Mouse (Mus musculus) C2C12 (cell line): ENCODE measurements at regions not wholly inside any gene's neighbourhood (a gene's known extent, or its start where the extent isn't known, plus 50 kb on each side); places are given as distances from the start of the nearest gene placed in this dataset.

Experiments used
- H3K27me3 ChIP-seq: one replicate; pipeline ENCODE4 v1.6.1; 2011; ENCODE audit not compliant: control insufficient read depth, insufficient read depth, insufficient read length
- H3K36me3 ChIP-seq: one replicate; pipeline ENCODE4 v1.6.1; 2011; ENCODE audit not compliant: control insufficient read depth, insufficient read depth
- H3K4me3 ChIP-seq: one replicate; pipeline ENCODE4 v1.5.1; 2011; ENCODE audit warnings: mild to moderate bottlenecking, control low read depth; ENCODE audit not compliant: poor library complexity, insufficient read depth, severe bottlenecking
- H3K79me2 ChIP-seq: one replicate; pipeline ENCODE4 v1.6.1; 2011; ENCODE audit not compliant: control insufficient read depth, insufficient read depth
- H3K79me3 ChIP-seq: one replicate; pipeline ENCODE4 v1.6.1; 2011; ENCODE audit warnings: low read depth, control low read depth
- H3ac ChIP-seq: one replicate; pipeline ENCODE3; 2011; ENCODE audit warnings: low read depth; ENCODE audit not compliant: control insufficient read depth, insufficient read length
- CEBPB ChIP-seq: IDR thresholded peaks from one replicate; pipeline ENCODE4 v1.6.1; 2011; ENCODE audit warnings: low read depth, mild to moderate bottlenecking, control low read depth, moderate library complexity
- CTCF ChIP-seq: IDR thresholded peaks from one replicate; pipeline ENCODE4 v1.5.1; 2011; ENCODE audit not compliant: control insufficient read depth, insufficient read depth, insufficient read length
- FOSL1 ChIP-seq: IDR thresholded peaks from one replicate; pipeline ENCODE4 v1.8.0; 2011; ENCODE audit warnings: mild to moderate bottlenecking, low read length; ENCODE audit not compliant: poor library complexity, insufficient read depth, severe bottlenecking
- MAX ChIP-seq: IDR thresholded peaks from one replicate; pipeline ENCODE4 v1.6.1; 2011; ENCODE audit warnings: mild to moderate bottlenecking, control low read depth
- MYOD1 ChIP-seq: IDR thresholded peaks from one replicate; pipeline ENCODE4 v1.6.1; 2011; ENCODE audit warnings: low read depth; ENCODE audit not compliant: control insufficient read depth, insufficient read length
- MYOG ChIP-seq: IDR thresholded peaks from one replicate; pipeline ENCODE4 v1.6.1; 2011; ENCODE audit not compliant: control insufficient read depth, insufficient read length; ENCODE audit errors: extremely low read depth
- USF1 ChIP-seq: IDR thresholded peaks from one replicate; pipeline ENCODE4 v1.6.1; 2011; ENCODE audit warnings: low read depth, mild to moderate bottlenecking, control low read depth, moderate library complexity

DNA sequence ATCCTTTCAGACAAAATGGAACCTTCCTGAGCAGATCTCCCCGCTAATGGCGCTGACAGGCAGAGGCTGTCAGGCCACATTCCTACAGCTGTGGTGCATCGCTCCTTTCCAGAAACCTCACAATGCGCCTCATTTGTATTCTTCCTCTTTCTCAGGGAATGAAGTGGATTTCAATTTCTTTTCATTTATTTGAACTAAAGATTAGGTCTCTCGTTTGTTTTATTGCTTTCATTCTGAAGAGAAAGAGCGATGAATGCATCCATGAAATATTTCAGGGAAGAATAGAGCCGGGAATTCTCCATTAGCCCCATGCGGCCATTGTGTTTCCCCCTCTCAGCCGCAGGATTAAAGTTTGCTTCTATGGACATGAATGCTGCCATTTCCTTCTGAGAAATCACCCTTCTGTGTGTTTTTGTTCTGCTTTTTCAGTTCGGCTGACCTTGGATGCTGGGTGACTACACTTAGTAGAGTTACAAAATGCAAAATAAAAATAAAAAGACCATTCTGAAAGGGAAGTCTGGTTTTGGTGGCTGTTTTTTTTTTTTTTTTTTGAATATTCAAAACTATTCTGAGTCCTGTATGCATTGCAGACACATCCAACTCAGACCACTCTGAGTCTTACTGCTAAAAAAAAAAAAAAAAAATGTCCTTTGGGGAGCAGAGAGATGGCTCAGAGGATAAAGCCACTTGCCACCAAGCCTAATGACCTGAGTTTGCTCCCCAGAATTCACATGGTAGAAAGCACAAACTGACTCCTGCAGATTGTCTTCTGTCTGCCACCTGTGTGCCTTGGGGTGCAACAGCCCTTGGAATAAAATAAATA is 213.7 kb downstream of the Irs2 start:
- Histone ChIP-seq H3K79me2 (no peaks in the 10 kb centered on the region), H3ac (no peak overlapping the region), H3K4me3 (no peak overlapping the region), H3K79me3 (no peaks in the 10 kb centered on the region), H3K36me3 (no peaks in the 10 kb centered on the region), H3K27me3 (peaks cover 17% of the 10 kb centered on the region)
- TF ChIP-seq FOSL1, result no peak
- no peak for TF ChIP-seq CEBPB
- TF ChIP-seq MAX, result no peak
- TF ChIP-seq MYOG, result no peak
- no peak for TF ChIP-seq MYOD1
- no peak for TF ChIP-seq USF1
- no peak for TF ChIP-seq CTCF

DNA sequence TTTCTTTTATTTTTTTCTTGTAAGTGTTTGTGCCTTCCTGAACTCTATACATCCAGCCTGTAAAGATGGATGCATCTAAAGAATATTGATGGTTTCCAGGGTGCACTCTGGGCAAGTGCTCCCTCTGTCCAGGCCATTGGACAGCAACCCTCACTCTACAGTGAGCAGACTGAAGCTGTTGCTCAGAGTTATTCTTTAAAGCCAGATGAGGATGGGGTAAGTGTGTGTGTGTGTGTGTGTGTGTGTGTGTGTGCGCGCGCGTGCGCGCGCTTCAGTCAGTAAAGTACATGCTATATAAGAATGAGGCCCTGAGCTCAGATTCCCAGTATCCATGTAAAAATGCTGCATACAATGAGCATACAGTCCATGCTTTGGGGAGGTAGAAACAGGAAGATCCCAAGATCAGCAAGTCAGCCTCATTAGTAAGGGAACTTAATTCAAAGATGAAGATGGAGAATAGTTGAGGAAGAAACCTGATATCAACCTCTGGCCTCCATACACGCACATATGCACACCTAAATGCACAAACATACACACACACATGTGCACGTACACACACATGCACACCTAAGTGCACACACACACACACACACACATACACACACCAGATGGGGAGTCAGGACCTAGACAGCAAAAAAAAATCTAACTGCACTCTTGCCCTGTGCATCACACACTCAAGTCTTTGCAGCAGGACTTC is 214.4 kb downstream of the Irs2 start:
- TF ChIP-seq FOSL1 (no peak), CEBPB (no peak), USF1 (no peak), CTCF (no peak), MAX (no peak), MYOG (no peak), MYOD1 (no peak)
- Histone ChIP-seq H3K27me3 (peaks cover 21% of the 10 kb centered on the region), H3K79me3 (no peaks in the 10 kb centered on the region)

GRCm38 (mm10) chr8:10788496-10789200 is 219.6 kb downstream of the Irs2 start:
- Histone ChIP-seq H3ac (no peak overlapping the region), H3K36me3 (no peaks in the 10 kb centered on the region), H3K27me3 (peaks cover 17% of the 10 kb centered on the region), H3K79me3 (no peaks in the 10 kb centered on the region), H3K79me2 (no peaks in the 10 kb centered on the region), H3K4me3 (no peak overlapping the region)
- TF ChIP-seq MAX, result no peak

More for the DNA sequence above, 214.4 kb downstream of the Irs2 start:
- H3K36me3 ChIP-seq, result no peaks in the 10 kb centered on the region
- H3K79me2 ChIP-seq, result no peaks in the 10 kb centered on the region
- H3K4me3 ChIP-seq, result no peak overlapping the region
- no peak overlapping the region for H3ac ChIP-seq

DNA sequence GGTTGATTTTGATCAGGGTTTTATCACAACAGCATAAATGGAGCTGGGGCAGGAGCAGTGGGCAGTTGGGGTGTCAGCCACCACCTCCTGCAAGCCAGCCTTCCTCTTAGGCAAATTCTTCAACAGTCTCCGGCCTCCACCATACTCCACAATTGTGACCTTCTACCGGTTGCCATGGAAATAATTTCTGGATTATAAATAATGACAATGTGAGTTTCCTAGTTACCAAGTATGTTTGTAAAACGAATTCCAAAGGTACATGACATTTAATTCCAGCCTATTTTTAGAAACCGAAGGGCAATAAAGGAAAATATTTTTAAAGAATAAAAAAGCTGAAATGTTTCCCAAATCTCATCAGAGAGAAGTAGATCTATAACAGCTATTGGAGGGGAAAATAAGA is 222.5 kb downstream of the Irs2 start:
- H3K36me3 ChIP-seq, result no peaks in the 10 kb centered on the region
- TF ChIP-seq MYOG (no peak), FOSL1 (no peak), MYOD1 (no peak), USF1 (no peak), CEBPB (no peak), CTCF (no peak), MAX (no peak)
- H3K79me3 ChIP-seq, result no peaks in the 10 kb centered on the region
- H3K4me3 ChIP-seq, result no peak overlapping the region
- H3K27me3 ChIP-seq, result peaks cover 12% of the 10 kb centered on the region
- no peaks in the 10 kb centered on the region for H3K79me2 ChIP-seq
- H3ac ChIP-seq, result no peak overlapping the region

GRCm38 (mm10) chr8:10785311-10785710 is 222.9 kb downstream of the Irs2 start:
- TF ChIP-seq MYOD1 (no peak), FOSL1 (no peak), CTCF (no peak), MAX (no peak), MYOG (no peak), CEBPB (no peak), USF1 (no peak)
- no peaks in the 10 kb centered on the region for H3K36me3 ChIP-seq
- no peaks in the 10 kb centered on the region for H3K79me2 ChIP-seq
- no peaks in the 10 kb centered on the region for H3K79me3 ChIP-seq
- H3K27me3 ChIP-seq, result peaks cover 8% of the 10 kb centered on the region
- H3ac ChIP-seq, result no peak overlapping the region
- H3K4me3 ChIP-seq, result no peak overlapping the region
